Mouse (Mus musculus) liver, embryonic 14.5 days (tissue): ENCODE data around the gene Nxnl1.

Source experiments
- CTCF ChIP-seq: IDR thresholded peaks from 2 replicates; pipeline ENCODE4 v1.5.1; 2016; ENCODE audit warnings: antibody characterized with exemption, low read depth, control low read depth
- EP300 ChIP-seq: IDR thresholded peaks from 2 replicates; pipeline ENCODE4 v1.6.1; 2016; ENCODE audit warnings: antibody characterized with exemption, low read depth

DNA sequence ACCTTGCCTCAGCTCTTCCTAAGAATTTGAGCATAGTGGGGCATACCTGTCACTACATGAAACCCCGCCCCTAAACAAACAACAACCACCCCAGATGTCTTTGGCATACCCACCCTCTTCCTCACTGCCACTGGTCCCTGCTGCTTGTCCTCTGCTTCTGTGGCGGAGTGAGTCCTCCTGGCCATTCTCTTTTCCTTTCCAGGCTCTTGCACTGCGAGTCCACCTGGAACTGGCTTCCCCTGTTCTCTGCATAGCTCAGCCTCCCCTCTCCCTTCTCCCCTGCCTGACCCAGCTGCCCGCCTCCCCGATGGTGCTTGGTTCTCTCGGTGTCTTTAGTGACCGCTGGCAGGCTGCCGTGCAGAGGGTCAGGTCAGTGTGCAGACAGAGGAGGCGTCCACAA lies 22.6 kb downstream of the Nxnl1 start:
- TF ChIP-seq CTCF (no peak), EP300 (no peak)
